Mouse (Mus musculus) intestine, postnatal 0 days (tissue): ENCODE data around the gene Pex11b. TPM values are rescaled to one million over a fixed set of nuclear protein-coding genes. Genes with fewer than 3 reads are reported as not detected.

Experiments used
- ATAC-seq: fragments of 200-750 bp; cut with Nextera tagmentation; 2 replicates; pipeline ENCODE4 v1.8.0; 2017; ENCODE audit warnings: mild to moderate bottlenecking, moderate TSS enrichment, moderate library complexity
- H3K27ac ChIP-seq: fragments of 300-500 bp; sonication (generic); 2 replicates; pipeline ENCODE4 v1.5.1; 2014; ENCODE audit warnings: mild to moderate bottlenecking, low read depth, low read length, moderate library complexity
- H3K27me3 ChIP-seq: fragments of 300-500 bp; sonication (generic); replicated peaks from 2 replicates; pipeline ENCODE4 v1.6.1; 2014; ENCODE audit warnings: low read length, mixed read lengths; ENCODE audit not compliant: control insufficient read depth, insufficient read depth
- H3K36me3 ChIP-seq: fragments of 300-500 bp; sonication (generic); 2 replicates; pipeline ENCODE4 v1.6.1; 2014; ENCODE audit warnings: mild to moderate bottlenecking, moderate library complexity; ENCODE audit not compliant: control insufficient read depth, insufficient read depth
- H3K4me1 ChIP-seq: fragments of 300-500 bp; sonication (generic); replicated peaks from 2 replicates; pipeline ENCODE4 v1.6.1; 2014; ENCODE audit warnings: antibody characterized with exemption, low read length, mixed read lengths; ENCODE audit not compliant: control insufficient read depth, insufficient read depth
- H3K4me2 ChIP-seq: fragments of 300-500 bp; sonication (generic); replicated peaks from 2 replicates; pipeline ENCODE4 v1.6.1; 2014; ENCODE audit warnings: low read depth, mild to moderate bottlenecking, moderate library complexity
- H3K4me3 ChIP-seq: fragments of 300-500 bp; sonication (generic); 2 replicates; pipeline ENCODE4 v1.5.1; 2014; ENCODE audit warnings: low read depth, low read length
- H3K9ac ChIP-seq: fragments of 300-500 bp; sonication (generic); 2 replicates; pipeline ENCODE4 v1.6.1; 2014; ENCODE audit warnings: mild to moderate bottlenecking, low read depth, low read length
- H3K9me3 ChIP-seq: fragments of 300-500 bp; sonication (generic); 2 replicates; pipeline ENCODE4 v1.6.1; 2016; ENCODE audit warnings: mixed run types; ENCODE audit not compliant: control insufficient read depth
- CTCF ChIP-seq: sonication (generic); IDR thresholded peaks from 2 replicates; pipeline ENCODE4 v1.5.1; 2016; ENCODE audit warnings: low read depth, mild to moderate bottlenecking, control low read depth, antibody characterized with exemption, moderate library complexity
- WGBS: fragments of 180-500 bp; shearing (Covaris S2); extraction: QIAGEN DNeasy Blood & Tissue Kit; methylation state at CpG from one replicate; pipeline ENCODE4 v1.1.7; 2014; 5-methylcytosine and 5-hydroxymethylcytosine counted together
- polyA plus RNA-seq: library from polyadenylated mRNA; unstranded; fragments of >200 nt; fragmentation: Nextera tagmentation; extraction: Ambion mirVana; gene quantifications from 2 replicates; pipeline ENCODE4 v1.2.1, GENCODE M21; 2015

The Pex11b gene
- polyA plus RNA-seq, 1 experiment from 2014 or later, result 36.8 TPM

DNA sequence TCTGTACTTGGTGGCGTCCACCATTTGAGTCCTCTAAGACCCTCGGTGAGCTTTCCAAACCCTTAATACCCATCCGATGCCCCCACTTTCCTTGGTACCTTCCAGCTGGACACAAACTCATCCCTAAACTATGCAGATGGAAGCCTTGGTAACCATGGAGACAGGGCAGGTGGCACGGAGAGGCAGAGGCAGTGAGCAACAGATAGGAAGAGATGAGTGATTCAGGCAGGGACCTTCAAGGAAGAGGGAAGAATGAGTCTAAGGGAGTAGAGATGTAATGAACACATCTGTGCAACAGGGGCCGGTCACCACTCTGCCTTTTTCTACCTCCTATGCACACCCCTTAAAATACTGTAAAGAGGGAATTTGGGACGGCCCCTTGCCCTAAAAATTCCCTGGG is 39.5 kb upstream of the Pex11b start:
- H3K36me3 ChIP-seq, result no peaks in the 10 kb centered on the region
- peaks cover 42% of the 10 kb centered on the region for H3K27me3 ChIP-seq
- WGBS, result 27% methylated on average over 6 of the region's 6 CpGs
- no peak for TF ChIP-seq CTCF
- no peak overlapping the region for H3K4me3 ChIP-seq
- no peaks in the 10 kb centered on the region for H3K9me3 ChIP-seq
- H3K4me2 ChIP-seq, result peak overlapping the region; percentile 71; the same call in 1 of the 2 replicates
- peaks cover 12% of the 10 kb centered on the region; the same call in 1 of the 2 replicates for H3K4me1 ChIP-seq
- H3K9ac ChIP-seq, result no peak overlapping the region
- ATAC-seq, result no peak
- no peak overlapping the region for H3K27ac ChIP-seq

DNA sequence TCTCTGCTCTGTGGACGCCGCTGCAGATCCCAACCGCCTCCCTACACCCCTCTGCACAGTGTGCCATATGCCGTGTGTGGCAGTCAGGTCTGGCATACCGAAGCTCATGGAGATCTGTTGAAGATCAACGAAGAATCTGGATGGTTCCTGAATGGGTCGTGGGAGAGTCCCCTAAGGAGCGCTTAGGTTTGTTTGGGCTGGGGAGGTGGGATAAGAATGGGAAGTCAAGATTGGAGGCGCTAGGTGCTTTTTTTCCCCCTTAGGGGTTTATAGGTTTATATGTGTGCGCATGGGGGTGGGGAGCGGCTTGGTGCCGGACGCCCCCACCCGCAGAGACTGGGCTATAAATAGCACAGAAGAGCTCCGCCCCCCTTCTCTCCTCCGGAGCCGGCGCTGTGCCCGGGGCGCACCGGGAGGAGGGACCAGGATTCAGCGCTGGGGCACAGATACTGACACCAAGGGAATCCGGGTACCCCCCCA is 38.9 kb upstream of the Pex11b start, which contains the start of gene Ankrd34a:
Ankrd34a (plus strand) TSS at position 409 of the 480 bp plus-strand sequence.
- no peaks in the 10 kb centered on the region for H3K9me3 ChIP-seq
- ATAC-seq, result no peak
- H3K9ac ChIP-seq, result peak within 1 kb of the TSS; percentile 43
- peaks cover 46% of the 10 kb centered on the region for H3K27me3 ChIP-seq
- no peaks in the 10 kb centered on the region for H3K36me3 ChIP-seq
- peaks cover 12% of the 10 kb centered on the region; the same call in 1 of the 2 replicates for H3K4me1 ChIP-seq
- 1% methylated on average over 21 of the region's 23 CpGs for WGBS
- H3K4me3 ChIP-seq, result peak within 1 kb of the TSS; percentile 43
- TF ChIP-seq CTCF, result no peak
- H3K27ac ChIP-seq, result no peak within 1 kb of the TSS
- peak within 1 kb of the TSS; percentile 71 for H3K4me2 ChIP-seq

DNA sequence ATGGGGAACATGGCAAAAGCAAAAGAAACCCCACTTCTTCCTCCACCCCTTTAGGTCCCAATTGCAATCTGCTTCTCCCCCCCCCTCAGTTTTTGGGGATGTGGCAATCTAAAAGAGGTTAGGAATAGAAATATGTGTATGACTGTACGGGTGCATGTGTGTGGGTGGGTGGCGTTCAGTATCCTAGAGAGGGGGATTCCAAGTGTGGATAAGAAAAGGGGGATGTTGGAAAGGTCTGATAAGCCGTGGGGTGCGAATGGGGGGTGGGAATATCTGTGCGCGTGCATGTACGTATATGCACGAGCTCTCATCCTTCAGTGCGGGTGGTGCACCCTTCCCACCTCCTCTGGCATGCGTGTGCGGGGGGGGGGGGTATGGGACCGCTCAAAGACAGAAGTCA is 38.3 kb upstream of the Pex11b start:
- 0 out of 2 replicates have a peak overlapping the region, but pooled peaks have one; percentile 27 for H3K9ac ChIP-seq
- peak overlapping the region; percentile 71 for H3K4me2 ChIP-seq
- TF ChIP-seq CTCF, result no peak
- peaks cover 48% of the 10 kb centered on the region for H3K27me3 ChIP-seq
- 2% methylated on average over 11 of the region's 12 CpGs for WGBS
- H3K9me3 ChIP-seq, result no peaks in the 10 kb centered on the region
- peaks cover 12% of the 10 kb centered on the region; the same call in 1 of the 2 replicates for H3K4me1 ChIP-seq
- no peaks in the 10 kb centered on the region for H3K36me3 ChIP-seq
- no peak for ATAC-seq
- H3K4me3 ChIP-seq, result peak overlapping the region; percentile 43
- H3K27ac ChIP-seq, result no peak overlapping the region

DNA sequence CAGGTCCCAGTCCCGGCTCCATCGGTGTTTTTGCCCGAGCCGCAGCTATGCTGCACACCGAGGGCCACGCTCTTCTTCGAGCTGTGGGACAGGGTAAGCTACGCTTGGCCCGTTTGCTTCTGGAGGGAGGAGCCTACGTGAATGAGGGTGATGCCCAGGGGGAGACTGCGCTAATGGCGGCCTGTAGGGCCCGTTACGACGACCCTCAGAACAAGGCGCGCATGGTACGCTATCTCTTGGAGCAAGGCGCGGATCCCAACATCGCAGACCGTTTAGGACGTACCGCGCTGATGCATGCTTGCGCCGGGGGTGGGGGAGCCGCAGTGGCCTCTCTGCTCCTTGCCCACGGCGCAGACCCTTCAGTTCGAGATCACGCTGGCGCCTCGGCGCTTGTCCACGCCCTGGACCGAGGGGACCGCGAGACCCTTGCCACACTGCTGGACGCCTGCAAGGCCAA is 37.7 kb upstream of the Pex11b start:
- WGBS, result under 1% methylated on average over 40 of the region's 40 CpGs
- no peaks in the 10 kb centered on the region for H3K36me3 ChIP-seq
- TF ChIP-seq CTCF, result no peak
- peaks cover 12% of the 10 kb centered on the region; the same call in 1 of the 2 replicates for H3K4me1 ChIP-seq
- H3K4me3 ChIP-seq, result peak overlapping the region; percentile 43
- H3K9me3 ChIP-seq, result no peaks in the 10 kb centered on the region
- H3K4me2 ChIP-seq, result peak overlapping the region; percentile 71
- no peak for ATAC-seq
- peaks cover 48% of the 10 kb centered on the region for H3K27me3 ChIP-seq
- H3K9ac ChIP-seq, result peak overlapping the region; percentile 27
- no peak overlapping the region for H3K27ac ChIP-seq

DNA sequence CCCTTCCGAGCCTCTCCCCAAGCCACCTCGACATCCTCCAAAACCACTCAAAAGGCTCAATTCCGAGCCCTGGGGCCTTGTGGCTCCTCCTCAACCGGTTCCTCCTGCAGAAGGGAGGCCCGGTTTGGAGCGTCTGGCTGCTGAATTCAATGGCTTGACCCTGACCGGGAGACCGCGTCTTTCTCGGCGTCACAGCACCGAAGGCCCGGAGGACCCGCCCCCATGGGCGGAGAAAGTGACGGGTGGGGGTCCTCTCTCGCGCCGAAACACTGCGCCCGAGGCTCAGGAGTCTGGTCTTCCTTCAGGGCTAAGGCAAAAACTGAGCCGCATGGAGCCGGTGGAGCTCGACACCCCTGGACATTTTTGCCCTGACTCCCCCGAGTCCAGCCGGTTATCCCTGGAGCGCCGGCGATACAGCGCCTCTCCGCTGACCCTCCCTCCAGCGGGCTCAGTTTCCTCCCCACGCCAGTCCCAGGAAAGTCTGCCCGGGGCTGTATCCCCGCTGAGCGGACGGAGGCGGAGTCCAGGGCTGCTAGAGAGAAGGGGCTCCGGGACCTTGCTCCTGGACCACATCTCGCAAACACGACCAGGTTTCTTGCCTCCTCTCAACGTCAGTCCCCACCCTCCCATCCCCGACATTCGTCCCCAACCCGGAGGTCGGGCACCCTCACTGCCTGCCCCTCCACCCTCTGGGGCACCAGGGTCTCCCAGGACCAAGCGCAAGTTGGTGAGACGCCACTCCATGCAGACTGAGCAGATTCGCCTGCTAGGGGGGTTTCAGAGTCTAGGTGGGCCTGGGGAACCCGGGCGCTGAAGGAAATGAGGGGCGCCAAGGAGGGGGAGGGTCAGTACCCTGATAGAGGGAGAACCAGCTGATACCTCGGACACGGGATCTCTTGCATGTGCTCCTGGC is 36.8 kb upstream of the Pex11b start:
- WGBS, result 2% methylated on average over 54 of the region's 54 CpGs
- Histone ChIP-seq H3K4me1 (peaks cover 8% of the 10 kb centered on the region; the same call in 1 of the 2 replicates), H3K9ac (peak overlapping the region; percentile 27), H3K4me2 (peak overlapping the region; percentile 71), H3K27me3 (peaks cover 48% of the 10 kb centered on the region), H3K36me3 (no peaks in the 10 kb centered on the region), H3K9me3 (no peaks in the 10 kb centered on the region), H3K4me3 (peak overlapping the region; percentile 43), H3K27ac (no peak overlapping the region)
- no peak for ATAC-seq
- TF ChIP-seq CTCF, result no peak

DNA sequence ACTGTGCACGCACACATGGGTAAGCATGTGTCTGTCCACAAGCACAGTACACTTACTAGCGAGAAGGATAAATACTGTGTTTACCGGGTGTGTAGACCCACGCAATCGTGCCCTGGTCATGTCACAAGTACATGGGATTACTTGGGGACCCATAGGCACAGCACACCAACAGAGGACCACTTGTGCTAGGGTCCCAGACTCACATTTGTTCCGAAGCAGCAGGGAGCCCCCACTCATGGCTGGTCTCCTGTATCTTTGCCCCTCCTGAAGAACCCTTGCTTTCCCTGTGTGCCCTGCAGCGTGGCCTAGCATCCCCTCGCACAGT is 36.1 kb upstream of the Pex11b start:
- TF ChIP-seq CTCF, result no peak
- no peaks in the 10 kb centered on the region for H3K36me3 ChIP-seq
- peaks cover 8% of the 10 kb centered on the region; the same call in 1 of the 2 replicates for H3K4me1 ChIP-seq
- H3K9me3 ChIP-seq, result no peaks in the 10 kb centered on the region
- no peak overlapping the region for H3K9ac ChIP-seq
- no peak for ATAC-seq
- 51% methylated on average over 8 of the region's 8 CpGs for WGBS
- peaks cover 48% of the 10 kb centered on the region for H3K27me3 ChIP-seq
- H3K4me3 ChIP-seq, result 0 out of 2 replicates have a peak overlapping the region, but pooled peaks have one; percentile 43
- no peak overlapping the region for H3K27ac ChIP-seq
- 0 out of 2 replicates have a peak overlapping the region, but pooled peaks have one; percentile 71 for H3K4me2 ChIP-seq
